Mouse (Mus musculus) lung, embryonic 14.5 days (tissue): ENCODE measurements around the gene Myof. TPM values are rescaled to one million over a fixed set of nuclear protein-coding genes. Genes with fewer than 3 reads are reported as not detected.

ENCODE experiments used
- ATAC-seq: fragments of 200-750 bp; cut with Nextera tagmentation; 2 replicates; pipeline ENCODE4 v1.8.0; 2017; ENCODE audit warnings: mild to moderate bottlenecking, moderate TSS enrichment, moderate library complexity; ENCODE audit not compliant: insufficient read depth
- DNase-seq: peaks from one replicate; pipeline ENCODE4 v3.0.0-alpha.2; 2015
- H3K27ac ChIP-seq: fragments of 300-500 bp; sonication (generic); 2 replicates; pipeline ENCODE4 v1.5.1; 2014; ENCODE audit warnings: low read depth, mild to moderate bottlenecking, moderate library complexity
- H3K27me3 ChIP-seq: fragments of 300-500 bp; sonication (generic); 2 replicates; pipeline ENCODE4 v1.6.1; 2014; ENCODE audit warnings: low read length, control low read depth; ENCODE audit not compliant: insufficient read depth
- H3K36me3 ChIP-seq: fragments of 300-500 bp; sonication (generic); 2 replicates; pipeline ENCODE4 v1.6.1; 2014; ENCODE audit warnings: control low read depth; ENCODE audit not compliant: insufficient read depth
- H3K4me1 ChIP-seq: fragments of 300-500 bp; sonication (generic); 2 replicates; pipeline ENCODE4 v1.6.1; 2014; ENCODE audit warnings: antibody characterized with exemption, control low read depth; ENCODE audit not compliant: insufficient read depth
- H3K4me2 ChIP-seq: fragments of 300-500 bp; sonication (generic); 2 replicates; pipeline ENCODE4 v1.6.1; 2014; ENCODE audit warnings: mild to moderate bottlenecking
- H3K4me3 ChIP-seq: fragments of 300-500 bp; sonication (generic); 2 replicates; pipeline ENCODE4 v1.5.1; 2014; ENCODE audit warnings: low read depth, low read length
- H3K9ac ChIP-seq: fragments of 300-500 bp; sonication (generic); 2 replicates; pipeline ENCODE4 v1.6.1; 2014
- H3K9me3 ChIP-seq: fragments of 300-500 bp; sonication (generic); 2 replicates; pipeline ENCODE4 v1.6.1; 2016; ENCODE audit warnings: low read depth, low read length, control low read depth
- CTCF ChIP-seq: IDR thresholded peaks from 2 replicates; pipeline ENCODE4 v1.5.1; 2016; ENCODE audit warnings: antibody characterized with exemption, low read depth
- WGBS: fragments of 180-500 bp; shearing (Covaris S2); extraction: QIAGEN DNeasy Blood & Tissue Kit; methylation state at CpG from one replicate; pipeline ENCODE4 v1.1.7; 2014; 5-methylcytosine and 5-hydroxymethylcytosine counted together
- polyA plus RNA-seq: library from polyadenylated mRNA; unstranded; fragments of >200 nt; fragmentation: Nextera tagmentation; extraction: Ambion mirVana; gene quantifications from 2 replicates; pipeline ENCODE4 v1.2.1, GENCODE M21; 2014

The Myof gene
- polyA plus RNA-seq, 1 experiment from 2014 or later = 41.0 TPM

- Histone ChIP-seq H3K27me3 (no peaks in the 10 kb centered on the region), H3K27ac (no peak overlapping the region), H3K9me3 (no peaks in the 10 kb centered on the region), H3K9ac (no peak overlapping the region), H3K4me2 (no peak overlapping the region), H3K36me3 (peaks cover 25% of the 10 kb centered on the region; the same call in 1 of the 2 replicates), H3K4me1 (no peaks in the 10 kb centered on the region), H3K4me3 (no peak overlapping the region)
- WGBS = 61% methylated on average over 3 of the region's 3 CpGs
- no peak for TF ChIP-seq CTCF
- DNase-seq (no peak), ATAC-seq (no peak)
Observed at GRCm38 (mm10) chr19:37906916-37907315, 136.5 kb downstream of the Myof start.

- Histone ChIP-seq H3K4me3 (no peak overlapping the region), H3K4me1 (no peaks in the 10 kb centered on the region), H3K27me3 (no peaks in the 10 kb centered on the region), H3K9ac (no peak overlapping the region), H3K9me3 (no peaks in the 10 kb centered on the region), H3K4me2 (no peak overlapping the region), H3K36me3 (peaks cover 9% of the 10 kb centered on the region; the same call in 1 of the 2 replicates), H3K27ac (no peak overlapping the region)
- WGBS = 23% methylated on average over 7 of the region's 7 CpGs
- DNase-seq (peak; percentile 9), ATAC-seq (no peak)
- TF ChIP-seq CTCF = no peak
Observed at GRCm38 (mm10) chr19:37896081-37896480, 147.3 kb downstream of the Myof start.

GRCm38 (mm10) chr19:37891006-37891405 is 152.4 kb downstream of the Myof start:
- Histone ChIP-seq H3K27ac (no peak overlapping the region), H3K9ac (no peak overlapping the region), H3K9me3 (no peaks in the 10 kb centered on the region), H3K27me3 (no peaks in the 10 kb centered on the region), H3K4me1 (no peaks in the 10 kb centered on the region), H3K4me2 (no peak overlapping the region), H3K36me3 (no peaks in the 10 kb centered on the region), H3K4me3 (no peak overlapping the region)
- TF ChIP-seq CTCF = no peak
- DNase-seq (no peak), ATAC-seq (no peak)
- 80% methylated on average over 2 of the region's 2 CpGs for WGBS

- Histone ChIP-seq H3K4me1 (no peaks in the 10 kb centered on the region), H3K9me3 (no peaks in the 10 kb centered on the region), H3K27me3 (no peaks in the 10 kb centered on the region), H3K4me2 (peak overlapping the region; percentile 49), H3K27ac (no peak overlapping the region), H3K4me3 (0 out of 2 replicates have a peak overlapping the region, but pooled peaks have one; percentile 2), H3K36me3 (no peaks in the 10 kb centered on the region), H3K9ac (no peak overlapping the region)
- peak; percentile 92 for DNase-seq
- ATAC-seq = peak; percentile 65
- 13% methylated on average over 15 of the region's 15 CpGs for WGBS
- TF ChIP-seq CTCF = peak; percentile 88
Observed at GRCm38 (mm10) chr19:37886355-37887120, 156.8 kb downstream of the Myof start.

- H3K4me2 ChIP-seq = no peak overlapping the region
- no peak overlapping the region for H3K4me3 ChIP-seq
- no peaks in the 10 kb centered on the region for H3K36me3 ChIP-seq
- TF ChIP-seq CTCF = no peak
- 13% methylated on average over 9 of the region's 9 CpGs for WGBS
- DNase-seq = no peak
- peaks cover 26% of the 10 kb centered on the region for H3K27me3 ChIP-seq
- no peak for ATAC-seq
- no peaks in the 10 kb centered on the region for H3K4me1 ChIP-seq
- H3K9ac ChIP-seq = no peak overlapping the region
- no peaks in the 10 kb centered on the region for H3K9me3 ChIP-seq
- no peak overlapping the region for H3K27ac ChIP-seq
Observed at GRCm38 (mm10) chr19:37881431-37882081, 161.8 kb downstream of the Myof start.

GRCm38 (mm10) chr19:37877511-37878167 is 165.7 kb downstream of the Myof start:
- H3K27ac ChIP-seq = no peak overlapping the region
- H3K9me3 ChIP-seq = no peaks in the 10 kb centered on the region
- H3K4me3 ChIP-seq = no peak overlapping the region
- H3K27me3 ChIP-seq = peaks cover 27% of the 10 kb centered on the region
- H3K4me1 ChIP-seq = no peaks in the 10 kb centered on the region
- no peaks in the 10 kb centered on the region for H3K36me3 ChIP-seq
- no peak for TF ChIP-seq CTCF
- H3K4me2 ChIP-seq = 0 out of 2 replicates have a peak overlapping the region, but pooled peaks have one; percentile 5
- ATAC-seq (no peak), DNase-seq (no peak)
- H3K9ac ChIP-seq = no peak overlapping the region
- 8% methylated on average over 20 of the region's 20 CpGs for WGBS

GRCm38 (mm10) chr19:37876605-37877245 is 166.7 kb downstream of the Myof start:
- H3K36me3 ChIP-seq = no peaks in the 10 kb centered on the region
- H3K27ac ChIP-seq = no peak overlapping the region
- H3K27me3 ChIP-seq = peaks cover 27% of the 10 kb centered on the region
- H3K9me3 ChIP-seq = no peaks in the 10 kb centered on the region
- no peak overlapping the region for H3K9ac ChIP-seq
- DNase-seq (no peak), ATAC-seq (no peak)
- H3K4me3 ChIP-seq = no peak overlapping the region
- TF ChIP-seq CTCF = no peak
- 56% methylated on average over 6 of the region's 6 CpGs for whole genome bisulfite sequencing
- no peaks in the 10 kb centered on the region for H3K4me1 ChIP-seq
- H3K4me2 ChIP-seq = no peak overlapping the region
